Mouse (Mus musculus) liver, embryonic 14.5 days (tissue): ENCODE measurements around the gene Gli2.

ENCODE experiments used
- CTCF ChIP-seq: IDR thresholded peaks from 2 replicates; pipeline ENCODE4 v1.5.1; 2016; ENCODE audit warnings: antibody characterized with exemption, low read depth, control low read depth
- EP300 ChIP-seq: IDR thresholded peaks from 2 replicates; pipeline ENCODE4 v1.6.1; 2016; ENCODE audit warnings: antibody characterized with exemption, low read depth

- TF ChIP-seq CTCF (no peak), EP300 (no peak)
Observed at GRCm38 (mm10) chr1:118988331-118988730, 65.1 kb downstream of the Gli2 start.
